Mouse (Mus musculus): Measurements from ENCODE around the gene Exoc2. TPM values are rescaled to one million over a fixed set of nuclear protein-coding genes. Genes with fewer than 3 reads are reported as not detected.

Gene Exoc2
- polyA plus RNA-seq, 1 experiment: 12.6 TPM

- Histone ChIP-seq H3ac (ENCODE audit: control insufficient read depth, insufficient read length) (no peak overlapping the region), H3K4me2 (ENCODE audit: low read depth) (no peak overlapping the region), H3K36me3 (ENCODE audit: control insufficient read depth, insufficient read depth) (no peaks in the 10 kb centered on the region), H3K79me2 (ENCODE audit: control insufficient read depth, insufficient read depth) (no peaks in the 10 kb centered on the region), H3K27me3 (ENCODE audit: control insufficient read depth, insufficient read depth, insufficient read length) (no peaks in the 10 kb centered on the region), H3K4me3 (no peak overlapping the region)
- TF ChIP-seq MYOD1 (IDR thresholded peaks at IDR 0.05; ENCODE audit: control insufficient read depth in 1 of 3, insufficient read length in 2 of 3, low read depth in 2 of 3): no peak
- no peak for TF ChIP-seq CEBPB (IDR thresholded peaks at IDR 0.05; ENCODE audit: insufficient read depth, poor library complexity, severe bottlenecking)
- no peak for TF ChIP-seq MAX (IDR thresholded peaks at IDR 0.05; ENCODE audit: low read depth)
- no peak for TF ChIP-seq REST (IDR thresholded peaks at IDR 0.05; ENCODE audit: insufficient read depth, insufficient read length)
- TF ChIP-seq MYOG (IDR thresholded peaks at IDR 0.05; ENCODE audit: control insufficient read depth in 1 of 3, insufficient read depth in 1 of 3, insufficient read length in 2 of 3, low read depth in 2 of 3): no peak
- TF ChIP-seq E2F4 (IDR thresholded peaks at IDR 0.05; ENCODE audit: insufficient read depth): no peak
- no peak for TF ChIP-seq TCF12 (IDR thresholded peaks at IDR 0.05; ENCODE audit: insufficient read depth, poor library complexity, severe bottlenecking)
Observed at GRCm38 (mm10) chr13:30843049-30843448, 130.8 kb downstream of the Exoc2 start.

GRCm38 (mm10) chr13:30841843-30842242, 132.1 kb downstream of the Exoc2 start:
- H3ac ChIP-seq (ENCODE audit: control insufficient read depth, insufficient read length): no peak overlapping the region
- H3K36me3 ChIP-seq (ENCODE audit: control insufficient read depth, insufficient read depth): no peaks in the 10 kb centered on the region
- TF ChIP-seq REST (IDR thresholded peaks at IDR 0.05; ENCODE audit: insufficient read depth, insufficient read length) (no peak), SRF (IDR thresholded peaks at IDR 0.05; ENCODE audit: control insufficient read depth, insufficient read length, low read depth) (no peak)
- no peak overlapping the region for H3K4me2 ChIP-seq (ENCODE audit: low read depth)
- H3K79me2 ChIP-seq (ENCODE audit: control insufficient read depth, insufficient read depth): no peaks in the 10 kb centered on the region
- H3K4me3 ChIP-seq: no peak overlapping the region
- no peaks in the 10 kb centered on the region for H3K27me3 ChIP-seq (ENCODE audit: control insufficient read depth, insufficient read depth, insufficient read length)

- no peak overlapping the region for H3ac ChIP-seq (ENCODE audit: control insufficient read depth, insufficient read length)
- no peaks in the 10 kb centered on the region for H3K36me3 ChIP-seq (ENCODE audit: control insufficient read depth, insufficient read depth)
- no peaks in the 10 kb centered on the region for H3K27me3 ChIP-seq (ENCODE audit: control insufficient read depth, insufficient read depth, insufficient read length)
- H3K79me2 ChIP-seq (ENCODE audit: control insufficient read depth, insufficient read depth): no peaks in the 10 kb centered on the region
- H3K4me3 ChIP-seq: no peak overlapping the region
- H3K4me2 ChIP-seq (ENCODE audit: low read depth): no peak overlapping the region
- no peak for TF ChIP-seq TCF12 (IDR thresholded peaks at IDR 0.05; ENCODE audit: insufficient read depth, poor library complexity, severe bottlenecking)
Observed at GRCm38 (mm10) chr13:30841306-30841705, 132.6 kb downstream of the Exoc2 start.

DNA sequence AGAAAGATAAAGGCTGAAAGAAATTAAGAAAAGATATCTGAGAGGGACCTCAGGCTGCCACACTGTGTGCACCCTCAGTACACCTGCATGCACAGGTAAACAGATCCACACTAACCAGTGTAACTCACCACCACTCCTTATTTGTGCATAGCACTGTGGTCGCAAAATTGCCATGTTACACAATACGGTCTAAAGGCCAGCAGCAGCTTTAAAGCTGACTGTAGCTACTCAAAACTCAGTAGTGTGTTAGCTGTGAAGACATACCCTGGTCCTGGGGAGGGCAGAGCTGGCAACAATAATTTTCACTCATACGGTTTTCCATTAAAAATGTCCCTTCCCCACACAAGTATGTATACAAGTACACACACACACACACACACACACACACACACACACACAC, 133.2 kb downstream of the Exoc2 start:
- no peak overlapping the region for H3K4me2 ChIP-seq (ENCODE audit: low read depth)
- H3K4me3 ChIP-seq: no peak overlapping the region
- no peaks in the 10 kb centered on the region for H3K36me3 ChIP-seq (ENCODE audit: control insufficient read depth, insufficient read depth)
- no peaks in the 10 kb centered on the region for H3K79me2 ChIP-seq (ENCODE audit: control insufficient read depth, insufficient read depth)
- H3K27me3 ChIP-seq (ENCODE audit: control insufficient read depth, insufficient read depth, insufficient read length): no peaks in the 10 kb centered on the region
- H3ac ChIP-seq (ENCODE audit: control insufficient read depth, insufficient read length): no peak overlapping the region
- no peak for TF ChIP-seq MYOG (IDR thresholded peaks at IDR 0.05; ENCODE audit: control insufficient read depth in 1 of 3, insufficient read depth in 1 of 3, insufficient read length in 2 of 3, low read depth in 2 of 3)
- no peak for TF ChIP-seq REST (IDR thresholded peaks at IDR 0.05; ENCODE audit: insufficient read depth, insufficient read length)
- TF ChIP-seq TCF12 (IDR thresholded peaks at IDR 0.05; ENCODE audit: insufficient read depth, poor library complexity, severe bottlenecking): no peak
- TF ChIP-seq E2F4 (IDR thresholded peaks at IDR 0.05; ENCODE audit: insufficient read depth): no peak
- TF ChIP-seq USF1 (IDR thresholded peaks at IDR 0.05; ENCODE audit: low read depth): no peak
- TF ChIP-seq SRF (IDR thresholded peaks at IDR 0.05; ENCODE audit: control insufficient read depth, insufficient read length, low read depth): no peak
- TF ChIP-seq MAX (IDR thresholded peaks at IDR 0.05; ENCODE audit: low read depth): no peak
- TF ChIP-seq POLR2A (IDR thresholded peaks at IDR 0.05; ENCODE audit: insufficient read length, low read depth): no peak
- no peak for TF ChIP-seq CEBPB (IDR thresholded peaks at IDR 0.05; ENCODE audit: insufficient read depth, poor library complexity, severe bottlenecking)
- TF ChIP-seq MYOD1 (IDR thresholded peaks at IDR 0.05; ENCODE audit: control insufficient read depth in 1 of 3, insufficient read length in 2 of 3, low read depth in 2 of 3): no peak
- no peak for TF ChIP-seq POLR2AphosphoS2 (IDR thresholded peaks at IDR 0.05; ENCODE audit: insufficient read length, low read depth)
- TF ChIP-seq TCF3 (IDR thresholded peaks at IDR 0.05; ENCODE audit: insufficient read length, low read depth): no peak

DNA sequence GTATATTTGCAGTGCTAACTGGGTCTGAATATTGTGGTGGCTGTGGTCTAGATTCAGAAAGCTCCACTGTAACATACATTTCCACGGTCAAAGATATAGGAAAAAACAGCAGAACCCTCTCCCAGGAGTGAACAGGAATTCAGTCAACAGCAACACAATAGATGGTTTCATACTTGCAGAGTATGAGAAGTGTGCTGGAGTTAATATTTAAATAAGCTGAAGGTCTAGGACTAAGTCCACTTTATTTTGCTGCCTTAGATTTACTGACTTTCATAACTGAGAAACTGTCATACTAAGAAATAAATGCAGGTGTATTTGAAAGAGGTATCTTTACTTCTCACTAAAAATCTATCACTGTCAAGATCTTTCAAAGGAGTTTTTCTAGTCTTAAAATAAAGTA, 137.6 kb downstream of the Exoc2 start:
- Histone ChIP-seq H3K27me3 (ENCODE audit: control insufficient read depth, insufficient read depth, insufficient read length) (no peaks in the 10 kb centered on the region), H3K79me2 (ENCODE audit: control insufficient read depth, insufficient read depth) (no peaks in the 10 kb centered on the region), H3ac (ENCODE audit: control insufficient read depth, insufficient read length) (no peak overlapping the region), H3K4me3 (no peak overlapping the region), H3K36me3 (ENCODE audit: control insufficient read depth, insufficient read depth) (no peaks in the 10 kb centered on the region), H3K4me2 (ENCODE audit: low read depth) (no peak overlapping the region)
- TF ChIP-seq POLR2AphosphoS2 (IDR thresholded peaks at IDR 0.05; ENCODE audit: insufficient read length, low read depth) (no peak), POLR2A (IDR thresholded peaks at IDR 0.05; ENCODE audit: insufficient read length, low read depth) (no peak), TCF3 (IDR thresholded peaks at IDR 0.05; ENCODE audit: insufficient read length, low read depth) (no peak), CEBPB (IDR thresholded peaks at IDR 0.05; ENCODE audit: insufficient read depth, poor library complexity, severe bottlenecking) (no peak), MAX (IDR thresholded peaks at IDR 0.05; ENCODE audit: low read depth) (no peak), SRF (IDR thresholded peaks at IDR 0.05; ENCODE audit: control insufficient read depth, insufficient read length, low read depth) (no peak), USF1 (IDR thresholded peaks at IDR 0.05; ENCODE audit: low read depth) (no peak), REST (IDR thresholded peaks at IDR 0.05; ENCODE audit: insufficient read depth, insufficient read length) (no peak), MYOD1 (IDR thresholded peaks at IDR 0.05; ENCODE audit: control insufficient read depth in 1 of 3, insufficient read length in 2 of 3, low read depth in 2 of 3) (no peak), E2F4 (IDR thresholded peaks at IDR 0.05; ENCODE audit: insufficient read depth) (no peak), MYOG (IDR thresholded peaks at IDR 0.05; ENCODE audit: control insufficient read depth in 1 of 3, insufficient read depth in 1 of 3, insufficient read length in 2 of 3, low read depth in 2 of 3) (no peak), TCF12 (IDR thresholded peaks at IDR 0.05; ENCODE audit: insufficient read depth, poor library complexity, severe bottlenecking) (no peak)
